Comparison of ENCODE assay signal across 8 mouse cellular contexts in genomic region chr4:117834457-117834844, GRCm38 (mm10). TPM values are rescaled to one million over a fixed set of nuclear protein-coding genes. Genes with fewer than 3 reads are reported as not detected.
DNase-seq lines count a peak whose midpoint lies in the region; ATAC-seq and TF ChIP-seq lines count a peak whose summit lies in the region.

Slc6a9 (plus strand) TSS chr4:117834506.

- 51% methylated on average over 3 of the region's 3 CpGs for WGBS in spleen, adult 2 months
- WGBS in midbrain, postnatal 0 days, result 31% methylated on average over 3 of the region's 3 CpGs

- peak within 1 kb of the TSS; percentile 99 for H3K9ac ChIP-seq in midbrain, postnatal 0 days (replicated peaks; ENCODE audit: low read length, poor library complexity, severe bottlenecking)

- ATAC-seq in midbrain, postnatal 0 days (ENCODE audit: low FRiP score), result no peak
- ATAC-seq in CD4-positive, CD25-positive, alpha-beta regulatory T cell, adult 4 months, result no peak

- H3K27me3 ChIP-seq in spleen, adult 2 months (ENCODE audit: control insufficient read depth, insufficient read depth, low read length), result peaks cover 7% of the 10 kb centered on the region; the same call in 1 of the 2 replicates
- no peaks in the 10 kb centered on the region for H3K27me3 ChIP-seq in midbrain, postnatal 0 days (ENCODE audit: insufficient read depth, low read length)

- peak; percentile 33 for DNase-seq in cerebellum, adult 9-11 months
- no peak for DNase-seq in cerebellum, adult 8-10 months
- DNase-seq in spleen, adult 2 months (ENCODE audit: low read depth in 1 of 2, low spot score in 2 of 2), result no peak
- no peak for DNase-seq in spleen, postnatal 4 days (ENCODE audit: low spot score in 2 of 2)
- DNase-seq in layer of hippocampus, postnatal 14 days (ENCODE audit: low spot score in 2 of 2), result no peak
- no peak for DNase-seq in midbrain, postnatal 0 days (ENCODE audit: low spot score)
- no peak for DNase-seq in thymus, postnatal 36 days

- H3K27ac ChIP-seq in spleen, adult 2 months (ENCODE audit: insufficient read depth, low read length), result peak within 1 kb of the TSS; percentile 33; the same call in 1 of the 2 replicates
- peak within 1 kb of the TSS; percentile 96 for H3K27ac ChIP-seq in midbrain, postnatal 0 days (ENCODE audit: low read depth, low read length)

- H3K4me1 ChIP-seq in spleen, adult 2 months (ENCODE audit: control insufficient read depth, insufficient read depth, insufficient read length), result peaks cover 3% of the 10 kb centered on the region; the same call in 1 of the 2 replicates
- no peaks in the 10 kb centered on the region for H3K4me1 ChIP-seq in midbrain, postnatal 0 days (ENCODE audit: insufficient read depth, low read length)

- peak within 1 kb of the TSS; percentile 77 for H3K4me2 ChIP-seq in midbrain, postnatal 0 days (ENCODE audit: low read depth, low read length, poor library complexity, severe bottlenecking)

- no peak for TF ChIP-seq CTCF in spleen, adult 2 months (IDR thresholded peaks at IDR 0.05; ENCODE audit: extremely low read depth, insufficient read depth, insufficient read length, insufficient replicate concordance)
- no peak for TF ChIP-seq CTCF in midbrain, postnatal 0 days (IDR thresholded peaks at IDR 0.05)

- no peaks in the 10 kb centered on the region for H3K36me3 ChIP-seq in spleen, adult 2 months (ENCODE audit: control insufficient read depth, insufficient read depth, low read length)
- no peaks in the 10 kb centered on the region for H3K36me3 ChIP-seq in midbrain, postnatal 0 days (ENCODE audit: insufficient read depth, low read length)

- H3K4me3 ChIP-seq in spleen, adult 2 months (ENCODE audit: extremely low read depth, insufficient read depth, insufficient read length), result peak within 1 kb of the TSS; percentile 75
- H3K4me3 ChIP-seq in midbrain, postnatal 0 days (ENCODE audit: low read depth, low read length), result peak within 1 kb of the TSS; percentile 86

- H3K9me3 ChIP-seq in midbrain, postnatal 0 days (ENCODE audit: low read length), result no peaks in the 10 kb centered on the region

- TF ChIP-seq POLR2A in spleen, adult 2 months (IDR thresholded peaks at IDR 0.05; ENCODE audit: low read depth, low read length), result no peak

RNA-seq across cellular contexts. Expression of gene Slc6a9, which starts in this region (rescaled TPM):
- 54.1 and 68.5 TPM in 2 replicates for polyA plus RNA-seq in spleen, adult 2 months (2012; rRNA removed)
- 10 to 100 TPM; 30.3 to 40.9 TPM for total RNA-seq in layer of hippocampus, postnatal 14 days (2021)
- total RNA-seq in midbrain, postnatal 0 days (2014; rRNA removed), result 71.2 and 105 TPM in 2 replicates
- 58.7 and 70.5 TPM in 2 replicates for polyA plus RNA-seq in midbrain, postnatal 0 days (2015; fragmentation: Nextera tagmentation; extraction: Ambion mirVana)
- 1 to 10 TPM in 1 of 2 experiments, not detected in 1; 1.0 TPM for polyA plus RNA-seq in CD4-positive, CD25-positive, alpha-beta regulatory T cell, adult 4 months (2017; shearing (Covaris generic))

Comparison
In these comparisons a context has a peak if more than half of its experiments do, and no peak if none do; other contexts are left out.
1. RNA of gene Slc6a9 (polyA plus RNA-seq): 54.1 to 68.5 TPM in spleen, adult 2 months and 58.7 to 70.5 TPM in midbrain, postnatal 0 days; 1.0 TPM in CD4-positive, CD25-positive, alpha-beta regulatory T cell, adult 4 months; every median in the first group is over 10 times any median in the second.